Mouse (Mus musculus) cortical plate, adult 2 months (tissue): ENCODE results near the gene Fam198b. TPM values are rescaled to one million over a fixed set of nuclear protein-coding genes. Genes with fewer than 3 reads are reported as not detected.
A peak's percentile ranks its signal among the peaks of the same experiment; 100 is the strongest.

Experiments
- H3K27ac ChIP-seq: fragments of 200-500 bp; 2 replicates; pipeline ENCODE4 v1.5.1; 2012; ENCODE audit warnings: low read length, control low read depth, inconsistent platforms; ENCODE audit not compliant: insufficient read depth
- H3K4me1 ChIP-seq: fragments of 200-500 bp; 2 replicates; pipeline ENCODE4 v1.6.1; 2011; ENCODE audit warnings: low read length; ENCODE audit not compliant: control insufficient read depth, insufficient read depth
- H3K4me3 ChIP-seq: fragments of 200-500 bp; 2 replicates; pipeline ENCODE4 v1.5.1; 2011; ENCODE audit warnings: mild to moderate bottlenecking, low read length, control low read depth; ENCODE audit not compliant: insufficient read depth
- CTCF ChIP-seq: fragments of 200-500 bp; IDR thresholded peaks from 2 replicates; pipeline ENCODE4 v1.5.1; 2011; ENCODE audit warnings: mild to moderate bottlenecking, control low read depth, low read length; ENCODE audit not compliant: insufficient read depth; ENCODE audit errors: extremely low read depth
- POLR2A ChIP-seq: fragments of 200-500 bp; IDR thresholded peaks from 2 replicates; pipeline ENCODE4 v1.6.1; 2011; ENCODE audit warnings: mild to moderate bottlenecking, low read length, control low read depth; ENCODE audit not compliant: insufficient read depth; ENCODE audit errors: extremely low read depth
- polyA plus RNA-seq: library from polyadenylated mRNA; depleted of rRNA; stranded (reverse); fragments of >200 nt; gene quantifications from 2 replicates; pipeline ENCODE4 v1.2.3, GENCODE M21; 2012

The Fam198b gene
- polyA plus RNA-seq, 1 experiment: 2.4 TPM

DNA sequence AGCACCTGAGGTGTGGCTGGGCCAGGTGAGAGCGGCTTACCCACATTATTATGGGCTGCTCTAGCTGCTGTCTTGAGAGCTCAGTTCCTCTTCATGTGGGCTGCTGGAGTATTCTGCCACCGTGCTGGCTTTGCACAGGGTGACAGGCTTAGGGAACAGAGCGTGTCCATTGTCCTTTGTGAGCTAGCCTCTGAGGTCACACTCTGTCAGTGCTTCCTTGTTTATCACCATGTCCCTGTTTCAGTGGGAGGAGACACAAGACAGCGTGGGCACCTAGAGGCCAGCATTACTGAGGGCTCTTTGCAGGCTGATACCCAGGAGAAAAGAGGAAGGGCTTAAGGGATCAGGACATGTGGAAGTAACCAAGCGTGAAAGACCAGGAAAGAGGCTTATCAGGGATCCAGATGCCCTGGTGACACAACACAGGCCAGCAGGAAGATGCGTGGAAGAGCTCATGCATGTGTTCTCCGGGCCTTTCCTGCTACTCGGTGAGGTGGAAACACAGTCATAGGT lies 31.6 kb upstream of the Fam198b start, which contains the start of gene Tmem144:
TSS of gene Tmem144 (minus strand) at position 120 of the 513 bp plus-strand sequence.
- Histone ChIP-seq H3K27ac (0 out of 2 replicates have a peak within 1 kb of the TSS, but pooled peaks have one; percentile 48), H3K4me3 (no peak within 1 kb of the TSS), H3K4me1 (peaks cover 5% of the 10 kb centered on the region; the same call in 1 of the 2 replicates)
- TF ChIP-seq CTCF (no peak), POLR2A (peak; percentile 46; the same call in 1 of the 2 replicates)

DNA sequence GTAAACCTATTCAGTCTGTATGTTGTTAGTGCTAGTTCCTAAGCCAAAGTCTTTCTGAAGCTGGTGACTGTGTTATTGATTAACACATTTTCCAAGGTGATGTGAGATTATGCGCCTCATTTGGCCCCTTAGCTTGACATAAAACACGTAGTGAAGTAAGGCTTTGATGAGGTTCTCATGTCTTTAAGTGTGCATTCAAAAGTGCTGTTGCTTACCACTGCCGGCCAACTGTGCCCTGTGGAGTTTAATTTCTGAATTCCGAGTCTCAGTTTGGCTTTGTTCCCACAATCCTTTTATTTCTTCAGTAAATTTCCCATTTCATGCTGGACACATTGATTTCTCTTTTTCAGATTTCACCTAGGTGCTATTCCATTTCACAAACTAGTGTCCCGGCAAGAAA lies 26.6 kb upstream of the Fam198b start:
- H3K4me3 ChIP-seq: no peak overlapping the region
- no peaks in the 10 kb centered on the region for H3K4me1 ChIP-seq
- TF ChIP-seq POLR2A: no peak
- no peak for TF ChIP-seq CTCF
- H3K27ac ChIP-seq: no peak overlapping the region

DNA sequence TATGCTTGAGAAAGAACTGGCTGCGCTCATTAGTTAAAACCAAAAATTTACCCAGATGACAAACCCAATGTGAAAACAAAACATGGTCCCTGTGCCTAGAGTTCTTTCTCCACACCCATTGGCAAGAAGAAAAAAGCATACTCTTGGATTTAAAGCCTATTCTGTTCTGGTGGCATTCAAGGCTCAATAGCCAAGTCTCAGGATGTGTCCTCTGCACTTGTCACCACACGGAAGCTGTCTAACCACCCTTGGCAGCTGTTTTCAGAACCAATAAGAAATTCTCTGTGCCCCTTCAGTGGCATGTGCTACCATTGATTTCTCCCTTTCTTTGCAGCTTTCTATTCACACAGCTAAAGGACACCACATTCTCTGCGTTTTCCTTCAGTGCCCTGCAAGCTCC lies 26.1 kb upstream of the Fam198b start:
- Histone ChIP-seq H3K4me1 (no peaks in the 10 kb centered on the region), H3K27ac (no peak overlapping the region), H3K4me3 (no peak overlapping the region)
- no peak for TF ChIP-seq POLR2A
- TF ChIP-seq CTCF: no peak

DNA sequence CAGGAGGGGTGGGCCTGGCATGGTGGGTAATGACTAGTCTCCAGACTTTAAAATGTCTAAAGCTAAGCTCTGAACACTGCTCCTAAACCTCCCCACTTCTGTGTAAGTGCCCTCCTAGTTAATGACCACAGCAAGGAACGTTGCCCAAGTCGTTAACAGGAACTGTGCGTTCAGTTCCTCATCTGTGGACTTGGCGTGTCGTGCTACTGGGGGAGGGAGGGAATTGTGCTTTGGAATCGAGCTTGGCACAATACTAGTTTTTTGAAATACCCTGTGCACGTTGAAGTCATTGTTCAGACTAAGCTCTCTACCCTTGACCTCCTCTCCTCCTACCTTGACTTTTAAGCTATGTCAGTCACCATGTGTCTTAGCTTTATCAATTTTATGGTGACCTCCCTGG lies 19.5 kb upstream of the Fam198b start:
- Histone ChIP-seq H3K4me1 (peaks cover 7% of the 10 kb centered on the region), H3K4me3 (no peak overlapping the region), H3K27ac (no peak overlapping the region)
- no peak for TF ChIP-seq CTCF
- no peak for TF ChIP-seq POLR2A

DNA sequence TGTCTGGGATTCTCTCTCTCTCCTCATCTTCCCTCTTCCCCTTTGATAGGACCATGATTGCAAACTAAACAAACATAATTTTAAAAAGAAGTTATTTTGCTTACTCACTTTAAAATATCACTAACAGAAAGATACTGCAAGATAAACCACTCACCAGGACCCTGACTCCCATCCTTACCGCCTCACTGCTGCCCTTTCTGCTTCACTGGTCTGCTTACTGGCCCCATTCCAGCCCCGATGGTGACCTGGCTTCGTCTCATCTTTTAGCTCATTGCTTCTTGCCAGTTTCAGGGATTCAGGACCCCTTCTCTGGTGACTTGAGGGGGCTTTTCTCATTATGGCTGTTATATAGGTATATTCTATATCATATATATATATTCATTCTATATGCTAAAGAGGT lies 18.2 kb upstream of the Fam198b start:
- H3K27ac ChIP-seq: no peak overlapping the region; the same call in 1 of the 2 replicates
- peaks cover 7% of the 10 kb centered on the region for H3K4me1 ChIP-seq
- TF ChIP-seq POLR2A (no peak), CTCF (no peak)
- H3K4me3 ChIP-seq: no peak overlapping the region

DNA sequence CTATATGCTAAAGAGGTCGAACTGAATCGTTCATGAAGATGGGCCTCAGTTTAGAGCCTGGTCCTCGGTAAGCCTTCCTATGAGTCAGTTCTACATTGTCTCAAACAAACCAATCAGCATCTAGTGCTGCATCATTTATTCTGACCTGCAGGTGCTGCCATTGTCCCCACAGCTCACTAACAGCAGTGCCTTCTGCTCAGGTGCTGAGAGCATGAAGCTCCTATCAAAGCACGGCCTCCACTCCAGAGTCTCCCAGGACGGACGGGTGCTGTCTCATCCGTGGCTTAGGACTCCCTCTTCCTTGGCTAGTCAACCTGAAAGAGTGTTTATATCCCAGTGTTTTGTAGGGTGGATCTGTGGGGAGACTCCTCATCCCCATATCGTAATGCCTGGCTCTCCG lies 17.8 kb upstream of the Fam198b start:
- peak overlapping the region; percentile 72 for H3K27ac ChIP-seq
- H3K4me3 ChIP-seq: no peak overlapping the region
- TF ChIP-seq POLR2A (no peak), CTCF (no peak)
- peaks cover 7% of the 10 kb centered on the region for H3K4me1 ChIP-seq

DNA sequence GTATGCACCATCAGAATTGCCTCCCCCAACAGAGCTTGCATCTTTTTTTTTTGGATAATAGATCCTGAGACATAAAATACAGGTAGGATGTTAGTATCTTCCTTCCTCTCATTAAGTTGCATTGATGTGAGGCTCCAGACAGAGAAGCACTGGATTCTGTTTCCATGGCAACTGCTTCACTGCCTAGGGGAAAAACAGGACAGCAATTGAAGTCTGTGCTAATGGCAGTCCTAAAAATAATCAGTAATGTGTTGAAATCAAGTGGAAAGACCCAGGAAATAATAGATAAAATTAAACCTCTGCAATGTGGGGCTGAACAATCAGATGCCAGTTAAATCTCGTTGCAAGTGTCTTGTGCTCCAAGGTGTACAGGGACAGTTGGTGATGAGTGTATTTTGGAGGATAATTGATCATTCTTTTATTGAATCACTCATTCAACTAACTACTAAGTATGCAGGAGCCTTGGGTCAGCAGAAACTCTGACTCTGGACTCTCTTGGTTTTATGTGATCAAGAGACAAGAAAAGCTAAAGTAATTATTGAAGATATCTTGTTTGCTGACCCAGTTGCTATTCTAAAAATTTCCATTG lies 17.1 kb upstream of the Fam198b start:
- H3K4me1 ChIP-seq: peaks cover 7% of the 10 kb centered on the region
- TF ChIP-seq CTCF (no peak), POLR2A (no peak)
- peak overlapping the region; percentile 72 for H3K27ac ChIP-seq
- no peak overlapping the region for H3K4me3 ChIP-seq

DNA sequence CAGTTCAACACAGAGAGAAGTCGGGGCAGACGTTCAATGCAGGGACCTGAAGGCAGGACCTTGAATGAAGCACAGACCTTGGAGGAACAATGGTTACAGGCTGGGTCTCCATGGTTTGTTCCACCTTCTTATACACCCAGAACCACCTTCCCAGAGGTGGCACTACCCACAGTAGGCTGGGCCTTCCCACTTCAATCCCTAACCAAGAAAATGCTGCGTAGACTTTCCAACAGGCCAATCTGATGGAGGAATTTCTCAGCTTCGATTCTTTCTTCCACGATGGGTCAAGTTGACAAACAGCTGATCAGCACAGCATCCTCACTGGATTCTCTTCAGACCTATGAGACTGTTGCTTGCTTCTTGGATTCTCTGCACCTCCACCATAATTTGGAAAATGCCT lies 8.9 kb upstream of the Fam198b start:
- H3K27ac ChIP-seq: no peak overlapping the region
- no peak overlapping the region for H3K4me3 ChIP-seq
- TF ChIP-seq CTCF: no peak
- no peak for TF ChIP-seq POLR2A
- peaks cover 4% of the 10 kb centered on the region; the same call in 1 of the 2 replicates for H3K4me1 ChIP-seq

DNA sequence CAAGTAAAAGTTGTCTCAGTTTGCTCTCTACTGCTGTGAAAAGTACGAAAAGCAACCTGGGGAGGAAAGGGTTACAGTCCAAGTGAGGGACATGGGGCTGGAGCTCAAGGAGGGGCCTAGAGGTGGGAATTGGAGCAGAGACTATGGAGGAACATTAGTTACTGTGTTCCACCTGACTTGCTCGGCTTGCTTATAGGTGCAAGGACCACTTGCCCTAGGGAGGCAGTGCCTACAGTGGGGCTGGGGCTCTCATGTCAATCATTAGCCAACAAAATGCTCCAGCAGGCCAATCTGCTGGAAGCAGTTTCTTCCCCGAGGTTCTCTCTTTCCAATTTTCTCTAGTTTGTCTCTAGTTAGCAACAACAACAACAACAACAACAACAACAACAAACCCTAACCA lies 6.0 kb upstream of the Fam198b start:
- Histone ChIP-seq H3K27ac (no peak overlapping the region), H3K4me3 (no peak overlapping the region)

DNA sequence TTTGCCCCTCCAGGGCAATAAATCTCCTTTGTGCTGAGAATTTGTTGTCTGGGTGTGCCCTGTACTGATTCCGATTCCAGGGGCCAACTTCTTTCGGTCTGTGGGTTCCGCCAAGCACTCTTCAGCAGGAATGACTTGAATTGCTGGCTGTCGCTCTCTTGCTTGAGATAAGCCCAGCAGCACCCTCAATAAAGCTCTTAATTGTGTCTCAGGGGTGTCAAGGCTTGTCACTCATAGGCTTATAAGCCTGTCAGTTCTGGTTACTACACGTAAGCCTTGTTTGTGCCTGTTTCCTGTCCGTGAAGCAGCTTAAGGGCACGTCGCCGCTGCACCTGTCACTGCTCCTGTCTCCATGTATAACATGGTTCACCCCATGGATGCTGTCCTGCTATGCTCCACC lies 5.1 kb upstream of the Fam198b start:
- 0 out of 2 replicates have a peak overlapping the region, but pooled peaks have one; percentile 28 for H3K27ac ChIP-seq

More for the DNA sequence above, 6.0 kb upstream of the Fam198b start:
- TF ChIP-seq POLR2A (no peak), CTCF (no peak)
- H3K4me1 ChIP-seq: peaks cover 4% of the 10 kb centered on the region; the same call in 1 of the 2 replicates

More for the DNA sequence above, 5.1 kb upstream of the Fam198b start:
- H3K4me3 ChIP-seq: no peak overlapping the region
- TF ChIP-seq POLR2A: no peak
- TF ChIP-seq CTCF: no peak
- peaks cover 4% of the 10 kb centered on the region; the same call in 1 of the 2 replicates for H3K4me1 ChIP-seq
